Mouse (Mus musculus) hindbrain, postnatal 0 days (tissue): ENCODE results near the gene Unc79. TPM values are rescaled to one million over a fixed set of nuclear protein-coding genes. Genes with fewer than 3 reads are reported as not detected.

Experiments used
- ATAC-seq: fragments of 200-750 bp; cut with Nextera tagmentation; 2 replicates; pipeline ENCODE4 v1.8.0; 2017; ENCODE audit warnings: mild to moderate bottlenecking, moderate TSS enrichment, moderate library complexity
- DNase-seq: peaks from one replicate; pipeline ENCODE4 v3.0.0-alpha.2; 2015; ENCODE audit warnings: low spot score
- H3K27ac ChIP-seq: fragments of 300-500 bp; sonication (generic); 2 replicates; pipeline ENCODE4 v1.5.1; 2014; ENCODE audit warnings: mild to moderate bottlenecking
- H3K27me3 ChIP-seq: fragments of 300-500 bp; sonication (generic); 2 replicates; pipeline ENCODE4 v1.6.1; 2014; ENCODE audit warnings: low read length, mixed read lengths; ENCODE audit not compliant: insufficient read depth
- H3K36me3 ChIP-seq: fragments of 300-500 bp; sonication (generic); 2 replicates; pipeline ENCODE4 v1.6.1; 2014; ENCODE audit warnings: low read length, mixed read lengths; ENCODE audit not compliant: insufficient read depth
- H3K4me1 ChIP-seq: fragments of 300-500 bp; sonication (generic); 2 replicates; pipeline ENCODE4 v1.6.1; 2014; ENCODE audit warnings: antibody characterized with exemption, low read length, mixed read lengths; ENCODE audit not compliant: insufficient read depth
- H3K4me2 ChIP-seq: fragments of 300-500 bp; sonication (generic); 2 replicates; pipeline ENCODE4 v1.6.1; 2014; ENCODE audit warnings: low read depth, mild to moderate bottlenecking, low read length, moderate library complexity, mixed read lengths
- H3K4me3 ChIP-seq: fragments of 300-500 bp; sonication (generic); 2 replicates; pipeline ENCODE4 v1.5.1; 2014; ENCODE audit warnings: low read length
- H3K9ac ChIP-seq: fragments of 300-500 bp; sonication (generic); replicated peaks from 2 replicates; pipeline ENCODE4 v1.6.1; 2014; ENCODE audit warnings: mild to moderate bottlenecking, low read length, moderate library complexity, mixed read lengths
- H3K9me3 ChIP-seq: fragments of 300-500 bp; sonication (generic); 2 replicates; pipeline ENCODE4 v1.6.1; 2016; ENCODE audit warnings: low read length, mixed read lengths
- CTCF ChIP-seq: IDR thresholded peaks from 2 replicates; pipeline ENCODE4 v1.5.1; 2016; ENCODE audit warnings: antibody characterized with exemption, control low read depth, low read depth
- WGBS: fragments of 180-500 bp; shearing (Covaris S2); extraction: QIAGEN DNeasy Blood & Tissue Kit; methylation state at CpG from one replicate; pipeline ENCODE4 v1.1.7; 2014; 5-methylcytosine and 5-hydroxymethylcytosine counted together
- polyA plus RNA-seq: library from polyadenylated mRNA; unstranded; fragments of >200 nt; fragmentation: Nextera tagmentation; extraction: Ambion mirVana; gene quantifications from 2 replicates; pipeline ENCODE4 v1.2.1, GENCODE M21; 2015
- total RNA-seq: library from RNA; depleted of rRNA; stranded (reverse); fragments of >200 nt; gene quantifications from 2 replicates; pipeline ENCODE4 v1.2.3, GENCODE M21; 2014

The Unc79 gene
- total and polyA plus RNA-seq, 2 experiments from 2014 or later, result 4.7 to 40.7 TPM

DNA sequence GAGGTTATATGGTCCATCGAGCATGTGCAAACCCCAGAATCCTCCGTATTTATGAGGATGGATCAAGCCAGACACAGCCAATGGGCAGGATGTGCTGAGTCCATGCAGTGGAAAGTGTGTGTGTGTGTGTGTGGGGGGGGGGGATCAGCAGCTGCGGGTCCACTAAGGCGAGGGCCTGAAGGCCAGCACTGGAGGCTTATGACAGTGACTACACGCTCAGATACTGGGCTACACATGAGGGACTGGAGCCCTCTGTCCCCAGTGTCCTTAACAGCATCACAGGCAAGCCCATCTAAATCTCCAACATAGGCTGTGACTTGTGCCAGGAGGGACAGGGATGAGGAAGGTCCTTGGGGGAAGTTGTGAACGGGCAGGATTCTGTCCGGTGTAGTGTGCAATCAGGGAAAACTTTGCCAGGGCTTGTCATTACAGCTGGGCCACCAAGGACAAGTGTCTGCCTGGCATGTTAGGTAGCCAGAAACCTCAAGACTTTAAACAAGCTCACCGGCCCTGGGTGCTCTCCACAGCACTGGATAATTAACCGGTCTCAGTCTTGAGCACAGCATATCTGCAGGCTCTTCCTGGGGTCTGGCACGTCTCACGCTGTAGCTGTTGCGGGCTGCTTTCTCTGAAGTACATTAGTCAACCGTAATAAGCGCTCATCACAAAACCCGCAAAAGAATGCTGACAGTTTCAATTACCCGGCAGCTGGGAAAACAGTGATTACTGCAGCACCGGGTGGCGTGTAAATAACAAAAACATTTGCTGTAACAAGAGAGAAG is 208.7 kb downstream of the Unc79 start:
- Histone ChIP-seq H3K4me3 (no peak overlapping the region), H3K27me3 (no peaks in the 10 kb centered on the region), H3K36me3 (peaks cover 3% of the 10 kb centered on the region; the same call in 1 of the 2 replicates), H3K27ac (no peak overlapping the region), H3K4me2 (no peak overlapping the region), H3K9me3 (no peaks in the 10 kb centered on the region), H3K4me1 (no peaks in the 10 kb centered on the region), H3K9ac (no peak overlapping the region)
- 43% methylated on average over 18 of the region's 18 CpGs for WGBS
- ATAC-seq, result peak; percentile 50; the same call in 1 of the 2 replicates
- TF ChIP-seq CTCF, result no peak
- peak; percentile 56 for DNase-seq

DNA sequence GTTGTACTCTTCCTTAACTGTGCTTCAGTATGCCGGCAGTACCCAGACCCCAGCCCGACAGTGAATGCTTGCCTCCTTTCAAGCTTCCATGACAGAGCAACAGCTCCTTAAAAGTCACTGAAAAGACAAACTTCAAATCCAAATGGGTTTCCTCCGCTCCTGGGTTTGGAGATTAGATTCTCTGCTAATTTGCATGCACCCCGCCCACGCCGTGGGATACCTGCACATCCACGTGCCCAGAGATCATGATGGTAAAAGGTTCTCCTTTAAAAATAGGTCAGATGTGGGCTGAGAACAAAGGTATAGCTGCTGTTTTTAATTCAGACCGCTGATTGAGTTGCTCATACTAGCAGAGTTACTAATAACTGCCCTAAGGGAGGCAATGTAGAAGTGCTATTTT is 210.4 kb downstream of the Unc79 start:
- TF ChIP-seq CTCF, result no peak
- Histone ChIP-seq H3K4me2 (no peak overlapping the region), H3K4me3 (no peak overlapping the region), H3K9ac (no peak overlapping the region), H3K27me3 (no peaks in the 10 kb centered on the region), H3K36me3 (peaks cover 3% of the 10 kb centered on the region; the same call in 1 of the 2 replicates), H3K4me1 (no peaks in the 10 kb centered on the region), H3K9me3 (no peaks in the 10 kb centered on the region), H3K27ac (no peak overlapping the region)
- ATAC-seq, result no peak
- no peak for DNase-seq
- 73% methylated on average over 8 of the region's 8 CpGs for WGBS

DNA sequence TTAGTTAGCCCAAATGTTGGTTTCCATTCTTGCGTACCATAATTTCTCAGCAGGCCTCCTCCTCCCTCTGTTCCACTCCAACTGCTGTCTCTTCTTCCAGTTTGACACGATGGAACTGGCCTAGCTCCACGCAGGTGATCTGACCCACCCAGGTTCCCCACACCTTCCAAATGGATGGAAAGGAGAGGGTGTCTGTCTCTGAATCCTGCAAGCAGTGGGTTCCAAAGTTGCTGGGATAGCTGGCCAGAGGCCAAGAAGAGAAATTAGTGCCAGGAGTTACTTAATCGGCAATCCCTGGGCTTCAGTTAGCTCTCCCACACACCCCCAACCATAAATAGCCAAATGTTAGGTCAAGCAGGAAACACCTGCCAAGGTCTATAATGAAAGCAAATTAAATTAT is 212.1 kb downstream of the Unc79 start:
- Histone ChIP-seq H3K4me2 (no peak overlapping the region), H3K27me3 (no peaks in the 10 kb centered on the region), H3K9me3 (no peaks in the 10 kb centered on the region), H3K27ac (no peak overlapping the region), H3K4me1 (no peaks in the 10 kb centered on the region), H3K9ac (no peak overlapping the region), H3K36me3 (peaks cover 3% of the 10 kb centered on the region; the same call in 1 of the 2 replicates), H3K4me3 (no peak overlapping the region)
- ATAC-seq, result no peak
- 61% methylated on average over 4 of the region's 4 CpGs for whole genome bisulfite sequencing
- no peak for TF ChIP-seq CTCF
- DNase-seq, result no peak

DNA sequence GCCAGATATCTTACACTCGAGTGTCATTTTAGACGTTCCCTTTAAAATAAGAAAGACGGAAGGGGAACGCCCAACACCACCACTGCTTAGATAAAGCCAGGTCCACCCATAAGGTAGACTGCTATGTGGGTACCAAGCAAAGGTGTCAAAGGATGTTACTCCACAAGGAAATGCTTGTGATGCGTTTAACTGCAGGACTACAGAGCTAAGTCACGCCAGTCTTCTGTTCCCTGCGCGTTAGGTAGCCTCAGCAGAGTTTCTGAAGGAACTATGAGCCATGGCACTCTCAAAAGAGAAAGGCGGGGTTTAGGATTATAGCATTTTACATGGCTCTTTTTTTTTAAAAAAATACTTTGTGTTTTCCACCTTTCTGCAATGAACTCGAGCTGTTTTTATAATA is 214.9 kb downstream of the Unc79 start:
- ATAC-seq (no peak), DNase-seq (no peak)
- H3K9me3 ChIP-seq, result no peaks in the 10 kb centered on the region
- TF ChIP-seq CTCF, result no peak
- no peak overlapping the region for H3K27ac ChIP-seq
- H3K36me3 ChIP-seq, result peaks cover 6% of the 10 kb centered on the region; the same call in 1 of the 2 replicates
- no peaks in the 10 kb centered on the region for H3K4me1 ChIP-seq
- no peak overlapping the region for H3K4me2 ChIP-seq
- no peak overlapping the region for H3K9ac ChIP-seq
- H3K4me3 ChIP-seq, result no peak overlapping the region
- no peaks in the 10 kb centered on the region for H3K27me3 ChIP-seq
- WGBS, result 62% methylated on average over 10 of the region's 10 CpGs

DNA sequence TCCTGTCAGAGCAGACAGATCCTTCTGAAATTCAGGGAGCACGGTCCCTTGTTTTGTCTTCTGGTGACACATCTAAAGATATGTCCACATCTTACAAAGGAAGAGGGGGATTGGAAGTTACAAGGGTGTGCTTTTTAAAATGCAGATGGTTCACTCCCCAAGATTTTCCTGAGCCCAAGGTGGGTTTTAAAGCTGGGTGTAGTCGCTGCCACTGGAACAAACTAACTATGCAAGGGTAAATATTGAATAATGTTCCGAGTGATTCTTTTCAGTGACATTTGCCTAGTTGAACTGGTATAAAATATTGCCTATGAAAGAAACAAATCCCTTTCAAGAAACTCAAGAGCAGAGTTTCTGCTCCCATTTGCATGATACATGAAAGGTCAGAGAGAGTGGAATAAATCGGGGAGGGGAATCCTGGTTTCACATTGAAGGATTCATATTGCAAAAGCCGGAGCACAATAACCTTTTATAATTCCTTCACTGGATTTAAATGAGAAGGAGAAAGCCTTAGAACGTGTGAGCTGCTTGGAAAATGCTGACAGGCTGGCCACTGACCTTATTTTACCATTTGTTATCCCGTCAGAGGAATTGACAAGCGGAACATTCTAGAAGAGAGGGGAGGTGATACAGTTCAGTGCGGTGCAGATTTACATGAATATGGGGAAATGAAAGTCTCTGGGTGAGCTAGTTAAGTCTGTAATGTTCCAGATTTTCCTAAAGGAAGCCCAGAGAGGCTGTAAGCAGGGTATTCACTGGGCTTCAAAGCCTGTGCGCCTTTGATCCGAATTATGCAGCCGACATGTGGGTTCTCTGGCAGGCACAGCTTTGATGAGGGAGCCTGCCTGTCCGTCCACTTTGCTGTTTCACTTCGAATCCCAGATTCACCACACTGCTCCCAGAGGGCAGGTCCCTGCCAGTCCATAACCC is 215.7 kb downstream of the Unc79 start:
- TF ChIP-seq CTCF, result no peak
- DNase-seq (peak; percentile 37), ATAC-seq (peak; percentile 74)
- no peak overlapping the region for H3K4me2 ChIP-seq
- 28% methylated on average over 14 of the region's 14 CpGs for WGBS
- H3K27me3 ChIP-seq, result no peaks in the 10 kb centered on the region
- H3K36me3 ChIP-seq, result peaks cover 13% of the 10 kb centered on the region; the same call in 1 of the 2 replicates
- H3K27ac ChIP-seq, result no peak overlapping the region
- no peaks in the 10 kb centered on the region for H3K9me3 ChIP-seq
- no peak overlapping the region for H3K4me3 ChIP-seq
- no peaks in the 10 kb centered on the region for H3K4me1 ChIP-seq
- H3K9ac ChIP-seq, result no peak overlapping the region

DNA sequence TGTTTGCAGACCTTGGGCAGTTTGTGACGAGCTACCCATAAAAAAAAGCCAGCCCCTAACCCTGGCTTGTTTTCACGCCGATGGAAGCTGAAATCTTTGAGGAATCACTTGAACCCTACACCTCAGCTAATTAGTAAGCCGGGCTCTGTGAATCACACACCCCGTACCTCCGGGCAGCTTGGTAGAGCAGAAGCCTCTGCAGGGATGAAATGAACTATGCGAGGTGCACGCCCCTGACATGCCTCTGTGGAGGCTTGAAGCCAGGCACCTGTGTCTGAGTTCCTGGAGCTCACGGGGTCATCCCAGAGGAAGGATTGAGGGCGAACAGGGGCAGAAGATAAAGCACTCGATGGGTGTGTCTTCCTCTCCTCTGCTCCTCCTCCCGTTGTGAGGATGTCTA is 220.2 kb downstream of the Unc79 start:
- Histone ChIP-seq H3K4me3 (no peak overlapping the region), H3K36me3 (peaks cover 24% of the 10 kb centered on the region; the same call in 1 of the 2 replicates), H3K9ac (no peak overlapping the region), H3K27me3 (no peaks in the 10 kb centered on the region), H3K27ac (no peak overlapping the region), H3K9me3 (no peaks in the 10 kb centered on the region), H3K4me1 (no peaks in the 10 kb centered on the region), H3K4me2 (no peak overlapping the region)
- ATAC-seq (no peak), DNase-seq (no peak)
- no peak for TF ChIP-seq CTCF
- 82% methylated on average over 12 of the region's 12 CpGs for WGBS
